Mouse (Mus musculus): ENCODE measurements around the gene Slc26a6. TPM values are rescaled to one million over a fixed set of nuclear protein-coding genes. Genes with fewer than 3 reads are reported as not detected.
A peak's percentile ranks its signal among the peaks of the same experiment; 100 is the strongest.

The Slc26a6 gene
- total and polyA plus RNA-seq, 2 experiments from 2014 or later: 20.0 to 31.8 TPM

DNA sequence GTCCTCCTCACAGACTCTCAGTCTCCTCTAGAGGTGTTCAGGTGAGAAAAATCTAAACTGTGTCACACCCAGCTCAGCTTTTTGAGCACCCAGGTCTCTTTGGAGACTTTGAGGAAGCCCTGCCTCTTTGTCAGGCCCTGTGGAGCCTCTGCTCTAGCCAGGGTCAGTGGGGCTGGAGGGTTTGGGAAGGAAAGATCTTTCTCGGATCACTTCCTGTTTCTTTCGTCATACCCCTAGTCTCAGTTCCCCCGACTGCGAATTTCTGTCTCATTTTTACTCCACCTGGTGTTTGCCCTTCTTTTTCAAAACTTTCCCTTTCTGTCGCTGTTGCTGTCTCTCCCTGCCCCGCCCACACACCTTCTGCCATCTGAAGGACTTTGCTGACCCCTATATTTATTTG is 43.4 kb upstream of the Slc26a6 start:
- Histone ChIP-seq H3K4me1 (ENCODE audit: insufficient read depth, low read length) (peaks cover 12% of the 10 kb centered on the region), H3K9me3 (ENCODE audit: low read length) (no peaks in the 10 kb centered on the region), H3K4me2 (ENCODE audit: low read depth, low read length) (peak overlapping the region; percentile 94; the same call in 1 of the 2 replicates), H3K27me3 (ENCODE audit: insufficient read depth, low read length) (no peaks in the 10 kb centered on the region), H3K27ac (no peak overlapping the region), H3K36me3 (ENCODE audit: insufficient read depth, low read length) (peaks cover 50% of the 10 kb centered on the region), H3K4me3 (ENCODE audit: low read length) (no peak overlapping the region), H3K9ac (replicated peaks; ENCODE audit: low read length) (peak overlapping the region; percentile 78; the same call in 1 of the 2 replicates)
- TF ChIP-seq CTCF (IDR thresholded peaks at IDR 0.05; ENCODE audit: low read depth): no peak
- ATAC-seq: no peak
- no peak for DNase-seq (ENCODE audit: low spot score)
- WGBS: 87% methylated on average over 6 of the region's 6 CpGs

- no peak overlapping the region for H3K9ac ChIP-seq (replicated peaks; ENCODE audit: low read length)
Observed at GRCm38 (mm10) chr9:108810516-108810915, 42.6 kb upstream of the Slc26a6 start.

GRCm38 (mm10) chr9:108815557-108815956 is 37.5 kb upstream of the Slc26a6 start:
- peaks cover 56% of the 10 kb centered on the region for H3K36me3 ChIP-seq (ENCODE audit: insufficient read depth, low read length)
- H3K27me3 ChIP-seq (ENCODE audit: insufficient read depth, low read length): no peaks in the 10 kb centered on the region
- no peaks in the 10 kb centered on the region for H3K4me1 ChIP-seq (ENCODE audit: insufficient read depth, low read length)
- no peak overlapping the region for H3K9ac ChIP-seq (replicated peaks; ENCODE audit: low read length)
- 84% methylated on average over 7 of the region's 7 CpGs for WGBS
- no peak for TF ChIP-seq CTCF (IDR thresholded peaks at IDR 0.05; ENCODE audit: low read depth)
- H3K9me3 ChIP-seq (ENCODE audit: low read length): no peaks in the 10 kb centered on the region
- no peak for DNase-seq (ENCODE audit: low spot score)
- no peak overlapping the region for H3K4me3 ChIP-seq (ENCODE audit: low read length)
- no peak for ATAC-seq
- no peak overlapping the region for H3K4me2 ChIP-seq (ENCODE audit: low read depth, low read length)
- H3K27ac ChIP-seq: no peak overlapping the region

More at GRCm38 (mm10) chr9:108810516-108810915, 42.6 kb upstream of the Slc26a6 start:
- Histone ChIP-seq H3K4me2 (ENCODE audit: low read depth, low read length) (no peak overlapping the region), H3K27me3 (ENCODE audit: insufficient read depth, low read length) (no peaks in the 10 kb centered on the region), H3K27ac (no peak overlapping the region), H3K36me3 (ENCODE audit: insufficient read depth, low read length) (peaks cover 51% of the 10 kb centered on the region), H3K9me3 (ENCODE audit: low read length) (no peaks in the 10 kb centered on the region), H3K4me1 (ENCODE audit: insufficient read depth, low read length) (peaks cover 12% of the 10 kb centered on the region), H3K4me3 (ENCODE audit: low read length) (no peak overlapping the region)
- no peak for ATAC-seq
- TF ChIP-seq CTCF (IDR thresholded peaks at IDR 0.05; ENCODE audit: low read depth): no peak
- 72% methylated on average over 5 of the region's 5 CpGs for WGBS
- DNase-seq (ENCODE audit: low spot score): no peak

DNA sequence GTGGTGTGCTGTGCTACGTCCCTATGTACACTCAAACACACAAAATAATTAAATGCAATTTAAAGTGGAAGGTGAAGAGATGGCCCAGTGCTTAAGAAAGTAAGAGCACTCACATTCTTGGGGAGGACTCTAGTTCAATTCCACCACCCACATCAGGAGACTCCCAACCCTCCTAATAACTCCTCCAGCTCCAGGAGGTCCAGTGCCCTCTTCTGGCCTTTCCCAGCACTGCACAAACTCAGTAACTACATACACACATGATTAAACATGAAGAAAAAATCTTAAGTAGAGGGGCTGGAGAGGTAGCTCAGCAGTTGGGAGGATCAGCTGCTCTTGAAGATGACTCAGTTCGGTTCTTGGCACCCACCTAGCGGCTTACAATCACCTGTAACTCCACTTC is 33.6 kb upstream of the Slc26a6 start:
- Histone ChIP-seq H3K27me3 (ENCODE audit: insufficient read depth, low read length) (no peaks in the 10 kb centered on the region), H3K36me3 (ENCODE audit: insufficient read depth, low read length) (peaks cover 30% of the 10 kb centered on the region), H3K4me1 (ENCODE audit: insufficient read depth, low read length) (no peaks in the 10 kb centered on the region), H3K9ac (replicated peaks; ENCODE audit: low read length) (no peak overlapping the region), H3K4me3 (ENCODE audit: low read length) (no peak overlapping the region), H3K27ac (no peak overlapping the region), H3K4me2 (ENCODE audit: low read depth, low read length) (no peak overlapping the region), H3K9me3 (ENCODE audit: low read length) (no peaks in the 10 kb centered on the region)
- 54% methylated on average over 3 of the region's 3 CpGs for WGBS
- ATAC-seq: peak; percentile 43; the same call in 1 of the 2 replicates
- peak; percentile 75 for DNase-seq (ENCODE audit: low spot score)
- TF ChIP-seq CTCF (IDR thresholded peaks at IDR 0.05; ENCODE audit: low read depth): peak; percentile 78

GRCm38 (mm10) chr9:108820077-108820476 is 33.0 kb upstream of the Slc26a6 start:
- TF ChIP-seq CTCF (IDR thresholded peaks at IDR 0.05; ENCODE audit: low read depth): no peak
- no peak for ATAC-seq
- H3K4me2 ChIP-seq (ENCODE audit: low read depth, low read length): no peak overlapping the region
- no peak overlapping the region for H3K27ac ChIP-seq
- no peaks in the 10 kb centered on the region for H3K27me3 ChIP-seq (ENCODE audit: insufficient read depth, low read length)
- no peaks in the 10 kb centered on the region for H3K4me1 ChIP-seq (ENCODE audit: insufficient read depth, low read length)
- H3K36me3 ChIP-seq (ENCODE audit: insufficient read depth, low read length): peaks cover 25% of the 10 kb centered on the region
- no peak overlapping the region for H3K4me3 ChIP-seq (ENCODE audit: low read length)
- H3K9ac ChIP-seq (replicated peaks; ENCODE audit: low read length): no peak overlapping the region
- H3K9me3 ChIP-seq (ENCODE audit: low read length): no peaks in the 10 kb centered on the region
- no peak for DNase-seq (ENCODE audit: low spot score)
- WGBS: 67% methylated on average over 5 of the region's 5 CpGs

DNA sequence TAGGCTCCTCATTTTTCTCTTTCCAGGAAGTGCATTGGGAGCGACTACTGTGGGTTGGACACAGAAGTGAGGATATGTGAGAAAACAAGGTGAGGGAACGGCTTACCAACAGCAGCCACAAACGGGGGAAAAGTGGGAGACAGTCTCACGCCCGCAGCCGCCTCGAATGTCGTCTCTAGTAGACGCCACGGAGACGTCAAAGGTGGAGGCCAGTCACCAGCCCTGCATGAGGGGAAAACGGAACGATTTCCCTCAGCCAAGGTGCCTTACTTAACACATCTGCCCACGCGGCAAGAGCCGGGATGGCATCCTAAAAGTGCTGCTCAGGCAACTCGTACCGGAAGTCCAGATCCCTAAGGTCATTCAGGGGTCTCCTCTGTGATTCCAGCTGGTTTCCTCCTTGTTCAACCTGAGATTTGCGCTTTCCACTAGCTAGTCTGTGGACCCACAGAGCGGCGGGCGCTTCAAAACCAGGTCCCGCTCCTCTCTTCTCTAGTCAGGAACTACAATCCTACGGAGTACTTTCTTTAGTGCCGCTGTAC is 28.9 kb upstream of the Slc26a6 start:
- Histone ChIP-seq H3K4me2 (ENCODE audit: low read depth, low read length) (peak overlapping the region; percentile 71), H3K27me3 (ENCODE audit: insufficient read depth, low read length) (no peaks in the 10 kb centered on the region; the same call in 1 of the 2 replicates), H3K4me3 (ENCODE audit: low read length) (peak overlapping the region; percentile 70), H3K4me1 (ENCODE audit: insufficient read depth, low read length) (peaks cover 6% of the 10 kb centered on the region; the same call in 1 of the 2 replicates), H3K27ac (peak overlapping the region; percentile 90), H3K9ac (replicated peaks; ENCODE audit: low read length) (peak overlapping the region; percentile 81), H3K9me3 (ENCODE audit: low read length) (no peaks in the 10 kb centered on the region), H3K36me3 (ENCODE audit: insufficient read depth, low read length) (peaks cover 13% of the 10 kb centered on the region; the same call in 1 of the 2 replicates)
- TF ChIP-seq CTCF (IDR thresholded peaks at IDR 0.05; ENCODE audit: low read depth): peak; percentile 35
- peak; percentile 66 for DNase-seq (ENCODE audit: low spot score)
- whole genome bisulfite sequencing: 4% methylated on average over 25 of the region's 25 CpGs
- ATAC-seq: peak; percentile 1; the same call in 1 of the 2 replicates
